1 mouse cellular context compared by ENCODE assay signal in genomic region chr6:97887893-97888292, GRCm38 (mm10).
TF ChIP-seq lines count a peak whose summit lies in the region.

No protein-coding gene starts in this region.

TF ChIP-seq in MEL, 35 proteins besides CTCF, POLR2A, EP300 and RAD21 (continued from another document):
- TF ChIP-seq BHLHE40 (IDR thresholded peaks at IDR 0.05; ENCODE audit: borderline replicate concordance, low read depth, low read length) = 0 out of 2 replicates have a peak, but pooled peaks have one; percentile 44
- TF ChIP-seq ELF1 (IDR thresholded peaks at IDR 0.05; ENCODE audit: low read depth, low read length) = 0 out of 2 replicates have a peak, but pooled peaks have one; percentile 39
- peak; percentile 81 for TF ChIP-seq ETS1 (IDR thresholded peaks at IDR 0.05; ENCODE audit: low read depth, low read length)
TF ChIP-seq in MEL: peak in this region for 15.
